Mouse (Mus musculus): ENCODE measurements around the gene Il1rl1. TPM values are rescaled to one million over a fixed set of nuclear protein-coding genes. Genes with fewer than 3 reads are reported as not detected.

The Il1rl1 gene
- total RNA-seq, 2 experiments from 2014 or later = 0.09 TPM; not detected in 1

DNA sequence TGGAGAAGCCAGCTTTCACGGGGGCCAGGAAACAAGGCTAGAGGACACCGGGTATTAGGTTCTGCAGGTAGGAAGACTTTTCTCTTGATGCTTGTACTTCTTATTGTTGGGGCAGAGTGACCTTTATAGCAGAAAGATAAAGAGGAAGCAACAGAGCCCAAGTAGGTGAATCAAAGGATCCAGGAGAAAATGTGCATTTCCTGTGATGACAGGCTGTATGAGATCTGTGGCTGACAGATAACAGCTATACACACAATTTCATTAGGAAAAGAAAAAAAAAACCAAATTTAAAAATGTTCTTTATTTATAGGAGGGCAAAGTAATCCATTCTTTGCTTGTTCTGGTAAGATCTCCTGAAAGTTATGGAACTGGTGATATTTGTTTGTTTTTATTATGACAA, 8.0 kb downstream of the Il1rl1 start:
- no peak for DNase-seq (ENCODE audit: low spot score in 2 of 2)

DNA sequence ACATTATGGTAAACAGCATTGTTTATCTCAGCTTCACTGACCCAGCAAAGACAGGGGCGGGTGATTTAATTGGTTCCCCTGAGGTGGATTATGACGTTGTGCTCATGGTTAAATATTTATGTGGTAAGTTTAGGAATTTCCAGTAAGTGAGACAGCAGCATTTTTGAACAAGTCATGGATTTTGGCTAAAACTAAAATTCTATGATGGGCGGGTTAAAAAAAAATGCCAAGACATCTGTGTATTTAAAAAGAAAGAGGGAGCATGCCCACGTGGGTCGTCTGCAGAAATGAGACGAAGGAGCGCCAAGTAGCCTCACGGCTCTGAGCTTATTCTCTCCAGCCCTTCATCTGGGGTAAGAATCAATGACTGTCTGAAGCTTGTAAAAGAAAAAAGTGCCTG, 10.1 kb downstream of the Il1rl1 start:
- DNase-seq (ENCODE audit: low spot score in 2 of 2) = no peak

DNA sequence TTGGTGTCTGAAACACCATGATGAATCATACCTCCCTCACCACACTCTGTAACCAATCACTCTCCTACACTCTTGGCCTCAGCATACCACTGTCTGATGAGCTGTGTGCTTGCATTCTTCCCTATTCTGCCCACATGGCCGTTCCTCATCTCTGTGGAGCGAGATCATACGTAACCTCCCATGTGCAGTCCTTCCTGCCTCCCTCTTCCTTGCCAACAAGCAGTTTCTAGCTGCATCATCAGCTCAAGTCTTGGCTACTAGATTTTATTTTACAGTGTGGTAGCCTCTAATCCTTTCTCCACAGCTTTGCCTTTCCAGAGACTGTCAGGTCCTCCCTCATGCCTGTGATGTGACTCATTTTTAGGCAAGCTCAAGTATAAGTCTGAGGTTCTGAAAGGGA, 15.4 kb downstream of the Il1rl1 start:
- DNase-seq (ENCODE audit: low spot score in 2 of 2) = peak; percentile 8 to 22

DNA sequence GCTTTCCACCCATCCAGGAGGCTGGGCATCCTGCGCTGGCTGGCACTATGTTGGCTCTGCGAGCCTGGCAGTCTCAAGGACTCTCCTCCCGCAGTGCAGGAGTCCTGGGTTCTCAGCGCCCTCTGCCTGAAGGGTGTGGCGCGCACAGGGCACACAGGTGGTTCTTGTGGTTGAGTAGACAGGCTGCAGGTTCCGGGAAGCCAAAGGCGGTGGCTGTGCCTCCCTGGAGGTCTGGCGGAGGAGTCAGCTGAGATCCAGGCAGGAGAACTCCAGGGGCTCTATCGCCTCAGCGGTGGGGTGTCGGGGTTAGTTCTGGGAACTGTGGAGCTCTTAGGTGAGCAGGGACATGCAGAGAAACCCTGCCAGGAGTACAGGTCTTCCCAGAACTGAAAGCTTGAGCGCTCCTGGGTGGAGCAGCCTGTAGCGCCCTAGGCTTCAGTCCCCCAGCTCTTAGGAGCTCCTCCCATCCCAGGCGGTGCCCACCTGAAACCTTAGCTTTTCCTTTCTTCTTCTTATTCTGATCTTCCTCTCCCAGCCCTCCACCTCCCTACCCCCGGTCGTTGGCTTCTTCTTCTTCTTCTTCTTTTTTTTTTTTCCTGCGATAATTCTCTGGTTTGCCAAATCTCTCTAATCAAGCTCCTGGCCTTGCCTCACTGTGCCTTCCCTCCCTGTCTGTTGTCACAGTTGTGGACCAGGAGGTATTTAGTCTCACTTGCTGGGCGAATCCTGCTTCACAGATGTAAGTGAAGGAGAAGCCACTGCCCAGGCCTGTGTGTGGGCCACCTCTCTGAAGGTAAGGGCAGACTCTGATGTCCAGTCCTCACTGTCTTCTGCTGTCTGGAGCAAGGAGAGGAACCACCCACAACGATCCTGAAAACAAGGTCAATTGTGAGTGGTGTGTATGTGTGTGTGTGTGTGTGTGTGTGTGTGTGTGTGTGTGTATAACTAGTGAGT, 36.4 kb downstream of the Il1rl1 start, which contains the start of gene Il18r1:
Gene Il18r1 (plus strand): TSS at position 76 of the 954 bp plus-strand sequence.
- DNase-seq (ENCODE audit: low spot score in 2 of 2) = no peak

DNA sequence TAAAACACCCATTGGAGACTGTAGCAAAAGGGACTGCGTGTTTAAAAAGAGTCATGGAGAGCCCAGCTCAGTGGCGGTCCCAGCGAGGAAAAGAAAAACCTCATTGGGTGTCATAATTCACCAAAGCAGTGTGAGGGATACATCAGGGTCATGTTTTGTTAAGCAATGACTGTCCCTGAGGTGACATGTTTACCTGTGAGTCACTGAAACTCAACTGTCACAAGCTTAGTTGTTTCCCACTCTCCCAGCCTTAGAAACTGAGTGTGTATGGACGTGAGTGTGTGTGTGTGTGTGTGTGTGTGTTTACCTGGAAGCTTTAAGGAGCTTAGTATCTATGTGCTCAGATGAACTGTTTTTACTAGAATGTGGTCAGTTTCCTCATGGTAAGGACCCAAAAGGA, 37.9 kb downstream of the Il1rl1 start:
- no peak for DNase-seq (ENCODE audit: low spot score in 2 of 2)

DNA sequence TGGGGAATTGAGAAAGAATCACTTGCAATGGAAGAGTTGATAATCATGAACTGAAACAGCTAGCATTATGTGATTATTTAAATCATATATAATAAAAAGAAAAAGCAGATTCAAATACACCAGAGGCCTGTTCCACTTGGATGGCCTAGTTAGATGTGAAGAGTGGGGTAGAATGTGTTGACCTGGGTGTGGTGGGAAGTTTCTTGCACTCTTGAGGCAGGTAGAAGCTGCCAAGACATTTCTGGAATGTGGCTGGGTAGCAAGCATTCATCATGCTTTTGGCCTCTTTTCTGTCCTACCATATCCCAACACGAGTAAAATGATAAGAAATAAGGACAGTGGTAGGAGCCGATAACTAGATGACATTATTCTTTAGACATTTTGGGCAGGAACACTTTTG, 39.4 kb downstream of the Il1rl1 start:
- no peak for DNase-seq (ENCODE audit: low spot score in 2 of 2)

DNA sequence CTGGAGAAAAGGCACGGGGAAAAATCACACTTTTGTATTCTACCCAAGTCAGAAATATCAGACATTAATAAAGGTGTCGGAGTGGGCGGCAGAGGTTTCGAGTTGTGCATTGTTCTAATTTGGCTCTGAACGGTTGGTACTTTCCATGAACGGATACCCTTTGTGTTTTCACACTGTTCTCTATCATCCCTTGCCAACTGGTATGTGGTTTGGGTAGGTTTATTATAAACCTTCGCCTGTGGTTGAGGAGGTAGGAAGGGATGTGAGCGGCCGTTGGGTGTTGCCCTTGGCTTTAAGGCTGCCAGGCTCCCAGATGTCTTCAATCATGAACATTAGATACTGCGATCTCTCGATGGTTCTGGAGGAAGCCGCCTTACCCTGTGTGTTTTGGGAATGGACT, 40.5 kb downstream of the Il1rl1 start:
- no peak for DNase-seq (ENCODE audit: low spot score in 2 of 2)

DNA sequence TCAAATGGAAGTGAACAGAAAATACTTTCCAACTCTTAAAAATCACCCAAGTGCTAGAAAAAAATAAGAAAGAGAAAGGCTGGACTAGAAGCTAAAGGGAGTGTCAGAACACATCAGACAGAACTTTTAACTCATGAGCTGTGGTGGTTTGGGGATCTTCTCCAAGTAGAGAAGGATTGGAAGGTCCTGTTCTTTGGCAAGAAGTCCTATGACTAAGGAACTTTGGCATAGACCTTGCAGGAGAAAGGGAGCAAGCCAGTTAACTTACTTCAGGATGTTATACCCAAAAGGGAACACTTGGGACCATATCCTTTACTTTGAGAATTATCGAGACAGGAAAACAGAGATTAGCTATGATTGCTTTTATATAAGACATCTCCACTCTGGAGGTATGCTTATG, 43.0 kb downstream of the Il1rl1 start:
- no peak for DNase-seq (ENCODE audit: low spot score in 2 of 2)

DNA sequence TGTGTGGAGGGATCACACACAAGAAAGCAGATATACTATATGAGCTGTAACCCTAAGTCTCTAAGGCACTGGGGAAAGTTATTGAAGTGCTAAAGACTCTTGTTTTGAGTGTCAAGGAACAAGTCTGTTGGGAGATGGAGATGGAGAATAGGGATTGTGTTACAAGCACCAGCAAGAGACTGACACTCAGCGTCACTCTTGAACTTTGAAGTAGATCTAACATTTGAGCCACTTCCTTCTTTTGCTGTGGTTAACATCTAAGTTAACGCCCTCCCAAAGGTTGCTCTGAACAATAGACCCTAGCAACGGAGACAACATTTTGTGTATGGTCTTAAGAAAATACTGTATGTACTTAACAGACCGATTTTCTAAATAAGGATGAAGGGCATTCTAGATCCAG, 44.3 kb downstream of the Il1rl1 start:
- no peak for DNase-seq (ENCODE audit: low spot score in 2 of 2)

DNA sequence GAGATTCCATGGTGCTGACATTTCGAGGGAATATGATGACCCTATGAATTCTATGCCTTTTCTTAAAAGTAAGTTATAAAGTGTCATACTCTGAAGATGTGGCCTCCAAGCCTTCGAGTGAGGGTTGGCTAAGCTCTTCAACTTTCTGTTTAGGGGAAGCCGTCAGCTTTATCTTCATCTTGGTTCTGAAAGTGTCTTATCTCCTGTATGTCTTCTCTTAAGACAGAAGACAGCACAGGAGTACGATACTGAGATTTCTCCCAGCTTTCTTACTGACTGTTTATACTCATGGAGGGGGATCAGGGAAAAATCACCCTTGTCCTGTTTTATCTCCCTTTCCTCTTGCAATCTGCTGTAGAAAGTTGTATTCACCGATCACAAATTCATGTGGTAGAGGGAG, 45.0 kb downstream of the Il1rl1 start:
- no peak for DNase-seq (ENCODE audit: low spot score in 2 of 2)

DNA sequence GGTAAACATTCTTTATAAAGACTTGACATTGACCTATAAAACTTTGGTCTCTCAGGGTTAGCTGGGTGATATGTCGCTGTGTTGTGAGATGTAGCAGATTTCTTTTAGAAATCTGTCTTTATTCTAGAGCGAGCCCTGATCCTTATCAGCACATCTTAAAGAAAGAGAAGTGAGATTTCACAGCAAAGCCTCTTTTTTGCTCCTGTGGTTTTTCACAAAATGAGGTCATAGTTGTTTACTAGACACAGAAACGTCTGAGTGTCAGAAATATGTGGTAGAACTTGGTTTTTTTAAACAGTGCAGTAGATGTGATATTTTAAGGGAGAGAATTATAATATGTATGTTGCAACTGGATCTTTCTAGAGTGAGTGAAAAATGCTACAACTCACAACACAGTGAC, 46.3 kb downstream of the Il1rl1 start:
- no peak for DNase-seq (ENCODE audit: low spot score in 2 of 2)

DNA sequence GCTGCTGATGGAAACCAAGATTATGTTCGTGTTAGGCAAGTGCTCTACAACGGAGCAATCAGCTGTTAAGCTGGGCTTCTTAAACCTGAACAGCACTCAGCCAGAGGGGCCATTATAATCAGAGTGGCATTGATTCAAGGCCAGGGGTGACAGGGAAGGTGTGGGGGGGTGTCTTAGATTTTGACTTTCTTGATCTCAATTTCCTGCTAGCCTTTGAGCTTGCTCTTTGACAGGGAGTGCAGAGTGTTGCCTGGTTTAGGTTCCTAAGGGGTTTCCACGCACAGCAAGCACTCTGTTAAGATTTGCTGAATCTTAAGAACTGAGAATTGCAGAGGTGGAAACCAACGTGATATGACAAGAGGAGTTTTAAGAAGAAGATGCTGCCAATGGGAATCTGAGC, 47.4 kb downstream of the Il1rl1 start:
- DNase-seq (ENCODE audit: low spot score in 2 of 2) = no peak

DNA sequence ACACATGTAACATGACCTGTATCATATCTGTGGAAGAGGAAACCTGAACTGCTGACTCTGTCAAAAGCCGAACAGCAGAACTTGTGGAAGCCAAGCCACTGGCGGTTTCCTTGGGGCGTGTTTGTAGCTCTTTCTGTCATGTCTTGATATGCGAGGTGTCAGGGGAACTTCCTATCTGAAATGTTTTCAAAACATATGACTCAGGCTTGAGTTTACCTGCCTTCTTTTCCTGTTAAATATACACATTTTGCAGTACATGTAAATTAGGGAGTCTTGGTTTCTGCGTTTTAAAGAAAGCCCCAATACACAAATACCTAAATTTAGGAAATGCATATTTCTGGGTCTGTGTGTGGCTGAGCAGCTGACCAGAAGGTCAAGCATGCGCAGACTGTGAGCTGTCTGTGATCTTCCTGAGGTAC, 50.1 kb downstream of the Il1rl1 start:
- DNase-seq (ENCODE audit: low spot score in 2 of 2) = no peak

DNA sequence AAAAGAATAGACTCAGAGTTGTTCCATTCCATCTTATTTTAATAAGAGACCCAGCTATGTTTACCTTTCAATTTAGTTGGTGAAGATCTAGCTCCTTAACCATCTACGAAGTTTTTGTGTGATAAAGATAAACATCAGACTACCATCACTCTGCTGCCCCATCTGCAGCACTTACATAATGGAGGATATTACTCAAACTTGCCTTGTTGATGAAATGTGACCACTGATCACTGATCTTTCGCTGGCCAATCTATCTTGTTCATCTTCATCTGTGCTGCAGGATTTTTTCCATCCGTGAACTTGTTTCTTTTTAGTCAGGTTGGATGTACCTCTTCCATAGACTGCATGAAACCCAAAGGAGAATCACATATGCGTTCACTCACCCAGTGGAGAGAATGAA, 65.2 kb downstream of the Il1rl1 start:
- no peak for DNase-seq (ENCODE audit: low spot score in 2 of 2)

DNA sequence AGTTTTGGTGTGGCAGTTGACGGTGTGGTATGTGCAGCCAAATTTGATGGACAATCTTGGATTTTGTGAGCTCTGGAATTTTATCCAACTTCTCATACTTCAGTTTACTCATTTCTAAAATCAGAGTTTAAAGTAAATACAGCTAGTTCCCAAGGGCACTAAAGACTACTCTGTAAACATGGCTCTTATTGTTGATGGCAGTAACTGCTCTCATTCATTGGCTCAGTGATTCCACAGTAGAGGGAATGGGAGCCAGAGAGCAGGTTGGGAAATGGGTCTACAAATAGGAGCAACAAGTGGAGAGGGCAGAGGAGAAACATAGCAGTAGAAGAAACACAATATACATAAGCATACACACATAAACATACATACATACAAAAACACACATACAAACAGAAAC, 70.3 kb downstream of the Il1rl1 start:
- DNase-seq (ENCODE audit: low spot score in 2 of 2) = no peak

DNA sequence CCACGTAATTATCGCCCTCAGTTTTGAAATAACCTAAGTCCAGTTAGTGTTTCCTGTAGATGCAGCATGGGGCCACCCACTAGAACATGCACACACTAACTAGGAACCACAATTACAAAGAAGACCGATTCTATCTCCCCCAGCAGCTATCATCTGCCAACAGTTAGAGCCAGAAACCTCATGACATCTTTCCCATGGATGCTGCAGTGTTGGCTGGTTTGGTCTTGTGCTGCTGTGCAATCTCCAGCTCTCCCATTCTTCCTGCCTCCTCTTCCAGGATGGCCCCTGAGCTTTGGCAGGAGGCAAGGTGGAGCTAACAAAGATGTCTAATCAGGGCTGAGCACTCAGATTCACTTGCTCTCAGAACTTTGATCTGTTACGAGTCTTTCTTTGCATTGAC, 71.8 kb downstream of the Il1rl1 start:
- no peak for DNase-seq (ENCODE audit: low spot score in 2 of 2)

DNA sequence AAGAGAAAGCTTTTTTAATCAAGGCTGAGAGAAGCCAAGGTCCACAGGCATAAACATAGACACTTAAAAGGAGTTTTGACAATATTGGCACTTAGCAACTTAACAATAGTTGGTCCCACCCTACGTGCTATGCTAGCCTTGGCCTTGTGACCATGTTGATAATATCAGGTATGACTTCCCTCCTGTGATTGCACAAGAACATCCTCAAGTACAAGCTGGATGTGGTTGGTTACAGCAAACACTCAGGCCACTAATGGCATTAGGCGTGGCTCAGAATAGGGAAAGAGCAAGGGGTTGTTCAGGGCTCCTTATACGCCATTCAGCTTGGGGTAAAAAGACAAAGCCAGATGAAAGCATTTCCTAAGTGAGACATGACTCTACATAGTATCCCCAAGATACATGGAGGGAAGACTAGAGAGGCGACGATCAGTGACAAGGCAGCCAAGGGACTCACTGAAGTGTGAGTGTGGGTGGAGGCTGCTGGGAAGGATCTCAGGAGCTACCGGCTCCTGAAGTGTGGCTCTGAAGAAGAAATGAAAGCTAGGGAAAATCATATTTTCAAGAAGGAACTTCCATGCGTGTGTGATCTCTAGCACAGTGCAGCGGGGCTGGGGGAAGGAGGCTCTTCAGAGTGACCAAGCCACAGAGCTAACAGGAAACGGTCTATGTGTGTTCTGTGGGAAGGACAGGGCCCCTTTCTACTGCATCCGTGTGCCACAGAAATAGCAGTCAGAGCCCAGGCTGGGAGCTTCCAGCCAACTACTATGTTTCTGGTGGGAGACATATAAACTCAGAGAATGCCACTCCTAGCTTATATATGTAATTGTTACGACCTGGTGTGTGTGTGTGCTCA, 72.4 kb downstream of the Il1rl1 start:
- peak in 1 of 2 experiments; percentile 3 for DNase-seq (ENCODE audit: low spot score in 2 of 2)

DNA sequence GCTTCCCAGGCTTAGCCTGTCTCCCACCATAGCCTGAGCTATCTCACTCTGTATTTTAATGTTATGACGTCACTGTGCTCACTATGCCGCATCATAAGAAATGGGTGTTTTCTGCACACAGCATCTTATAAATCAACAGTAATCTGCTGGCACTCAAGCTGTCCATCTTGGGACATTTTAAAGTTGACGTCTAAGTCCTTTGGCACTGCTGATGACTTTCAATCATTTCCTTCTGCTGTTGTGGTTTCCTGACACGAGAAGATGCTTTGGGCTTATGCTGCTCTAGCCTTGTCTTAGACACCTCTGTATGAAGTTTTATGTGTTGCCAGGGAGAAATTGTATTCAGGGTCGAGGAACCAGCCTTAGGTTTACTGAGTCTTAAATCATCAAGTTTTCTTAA, 75.2 kb downstream of the Il1rl1 start:
- DNase-seq (ENCODE audit: low spot score in 2 of 2) = no peak
